Mouse (Mus musculus): ENCODE data around the gene Ctsh.

Ctsh gene

GRCm38 (mm10) chr9:90109386-90109785 lies 55.4 kb downstream of the Ctsh start:
- DNase-seq (ENCODE audit: low read depth, low spot score), result peak; percentile 14

- DNase-seq (ENCODE audit: low read depth, low spot score), result no peak
Measured at GRCm38 (mm10) chr9:90113151-90113550, 59.2 kb downstream of the Ctsh start.

GRCm38 (mm10) chr9:90113651-90114566 lies 60.0 kb downstream of the Ctsh start:
- peak; percentile 97 for DNase-seq (ENCODE audit: low read depth, low spot score)

- peak; percentile 99 for DNase-seq (ENCODE audit: low read depth, low spot score)
Measured at GRCm38 (mm10) chr9:90114567-90115307, 60.8 kb downstream of the Ctsh start, which contains the start of gene Morf4l1. Morf4l1 (minus strand) TSS chr9:90114774.

GRCm38 (mm10) chr9:90115308-90115700 lies 61.4 kb downstream of the Ctsh start:
- no peak for DNase-seq (ENCODE audit: low read depth, low spot score)

GRCm38 (mm10) chr9:90117234-90117633 lies 63.3 kb downstream of the Ctsh start:
- no peak for DNase-seq (ENCODE audit: low read depth, low spot score)

- peak; percentile 47 for DNase-seq (ENCODE audit: low read depth, low spot score)
Measured at GRCm38 (mm10) chr9:90122246-90122740, 68.3 kb downstream of the Ctsh start.

GRCm38 (mm10) chr9:90124156-90124872 lies 70.4 kb downstream of the Ctsh start:
- DNase-seq (ENCODE audit: low read depth, low spot score), result no peak

- no peak for DNase-seq (ENCODE audit: low read depth, low spot score)
Measured at GRCm38 (mm10) chr9:90124873-90125245, 70.9 kb downstream of the Ctsh start.

Measured in brain, adult 2 months (tissue).